Mouse (Mus musculus) frontal cortex, postnatal 14 days (tissue): Measurements from ENCODE around the gene Far2.

Experiments
- DNase-seq, 2 experiments: peaks; one replicate each; pipeline ENCODE4 v3.0.0; 2022; ENCODE audit warnings: low spot score in 2 of 2

Far2 gene

DNA sequence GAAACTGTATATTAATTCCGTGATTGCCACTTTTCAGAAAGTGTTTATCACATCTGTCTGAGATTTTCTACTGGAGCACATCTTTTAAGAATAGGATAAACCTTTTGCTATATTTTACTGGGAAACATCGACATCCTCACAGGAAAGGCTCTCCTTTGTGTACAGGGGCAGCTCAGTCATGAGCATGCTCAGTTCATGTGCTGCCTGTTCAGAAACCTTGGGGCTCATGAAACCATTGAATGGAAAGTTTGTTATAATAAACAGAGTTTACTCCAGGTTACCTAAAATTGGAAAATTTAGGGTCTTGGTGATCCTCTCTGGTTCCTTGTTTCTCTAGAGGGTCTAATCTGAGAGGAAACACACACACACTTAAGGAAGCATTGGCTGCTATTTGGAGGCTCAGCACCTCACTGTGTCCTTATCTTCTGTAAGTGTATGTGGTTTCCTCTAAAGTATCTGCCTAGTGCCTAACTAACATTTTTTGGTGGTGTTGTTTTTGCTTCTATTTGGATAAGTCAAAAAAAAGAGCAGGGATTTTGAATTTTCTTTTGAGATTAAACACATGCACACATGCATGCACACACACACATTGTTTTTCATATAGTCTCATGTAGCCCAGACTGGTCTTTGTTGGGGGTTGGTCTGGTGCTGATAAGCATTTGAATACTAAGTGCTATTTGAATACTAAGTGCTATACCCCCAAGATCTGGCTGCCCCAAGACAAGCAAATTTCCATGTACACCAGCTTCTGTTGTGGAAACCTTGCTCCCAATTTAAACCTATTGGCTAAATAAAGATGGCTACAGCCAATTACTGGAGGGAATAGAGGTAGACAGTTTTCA is 171.4 kb downstream of the Far2 start:
- no peak for DNase-seq

DNA sequence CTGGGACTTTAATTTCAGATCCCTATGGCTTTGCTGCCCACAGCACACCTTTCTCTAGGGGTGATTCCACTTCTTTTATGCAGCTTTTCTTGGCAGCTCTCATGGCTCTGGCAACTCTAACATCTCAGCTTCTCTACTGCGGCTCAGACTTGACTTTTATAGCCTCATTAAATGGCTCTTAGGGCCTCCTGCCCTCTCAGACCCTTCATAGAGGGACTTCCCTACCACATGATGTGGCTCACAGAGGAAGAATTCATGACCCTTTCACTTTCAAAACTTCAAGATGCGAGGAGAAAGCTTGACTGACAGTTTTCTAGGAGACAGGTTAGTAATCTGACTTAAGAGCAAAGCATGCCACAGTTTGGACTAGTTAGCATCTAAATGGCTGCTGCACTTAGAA is 175.6 kb downstream of the Far2 start:
- no peak for DNase-seq

GRCm38 (mm10) chr6:148227542-148227941 is 180.5 kb downstream of the Far2 start:
- DNase-seq: no peak
